Mouse (Mus musculus): ENCODE data around the gene Abca15. TPM values are rescaled to one million over a fixed set of nuclear protein-coding genes. Genes with fewer than 3 reads are reported as not detected.

Abca15 gene
- polyA plus RNA-seq (2014; fragmentation: Illumina TruSeq; extraction: RNeasy Lipid Tissue Mini Kit (QIAGEN cat#74804); ENCODE audit: low replicate concordance), result not detected

DNA sequence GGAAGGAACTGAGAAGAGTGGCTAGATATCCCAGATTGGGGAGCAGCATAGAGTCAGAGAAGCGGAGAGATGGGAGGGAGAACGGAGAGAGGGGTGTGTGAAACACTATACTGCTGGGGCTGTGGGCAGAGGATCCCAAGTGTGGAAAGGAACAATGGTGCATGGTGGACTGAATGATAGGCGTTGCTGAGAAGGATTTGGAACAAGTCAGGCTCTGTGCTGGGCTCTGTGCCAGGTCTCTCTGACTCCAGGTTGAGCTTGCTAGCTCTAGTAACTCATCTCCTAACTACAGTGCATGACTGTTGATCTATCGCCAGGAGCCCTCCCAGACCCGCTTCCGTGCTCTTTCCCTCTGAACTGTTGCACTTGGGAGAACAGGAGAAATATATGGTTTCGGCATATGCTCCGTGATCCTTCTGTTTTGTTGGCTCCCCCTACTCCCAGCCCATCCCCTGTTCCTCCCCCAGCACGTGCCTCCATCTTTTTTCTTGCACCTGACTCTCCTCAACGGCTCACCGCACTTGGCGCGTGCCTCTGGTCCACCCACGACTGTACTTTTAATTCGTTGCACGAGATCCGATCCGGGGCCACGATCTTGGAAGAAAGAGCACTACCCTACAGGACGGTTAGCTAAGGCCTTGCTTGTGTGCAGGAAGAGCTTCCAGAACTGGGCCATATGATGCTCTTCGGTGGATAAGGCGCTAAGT, at the start of gene Abca15:
Abca15 (plus strand) TSS at position 584 of the 707 bp plus-strand sequence.

DNA sequence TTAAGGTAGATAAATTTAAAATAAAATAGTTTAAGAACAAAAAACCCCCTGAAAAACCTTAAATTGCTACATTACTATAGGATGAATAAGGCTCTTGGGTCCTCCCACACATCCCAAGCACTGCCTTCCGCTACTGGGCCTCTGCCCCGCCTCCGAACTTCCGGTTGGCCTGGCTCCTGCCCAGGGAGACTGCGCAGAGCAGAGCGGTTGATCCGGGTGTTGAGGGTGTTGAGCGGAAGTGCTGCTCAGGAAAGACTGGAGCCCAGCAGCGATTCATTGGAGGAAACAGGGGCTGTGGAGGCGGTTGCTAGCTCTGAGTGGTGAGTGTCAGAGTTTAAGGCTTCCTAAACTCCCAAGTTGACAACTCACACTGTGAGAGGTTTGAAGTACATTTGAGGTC, 81.0 kb downstream of the Abca15 start, which contains the start of gene Abca16:
Abca16 (plus strand) TSS at position 201 of the 400 bp plus-strand sequence.

Other genes with a start within 250 kb of the Abca15 start
- gene Dnah3, start 233.4 kb upstream of the Abca15 start, polyA plus RNA-seq (2014; fragmentation: Illumina TruSeq; extraction: RNeasy Lipid Tissue Mini Kit (QIAGEN cat#74804); ENCODE audit: low replicate concordance), result not detected
- 17.7 TPM for gene Tmem159, start 226.3 kb upstream of the Abca15 start, polyA plus RNA-seq (2014; fragmentation: Illumina TruSeq; extraction: RNeasy Lipid Tissue Mini Kit (QIAGEN cat#74804); ENCODE audit: low replicate concordance)
- gene Zp2, start 183.4 kb upstream of the Abca15 start, polyA plus RNA-seq (2014; fragmentation: Illumina TruSeq; extraction: RNeasy Lipid Tissue Mini Kit (QIAGEN cat#74804); ENCODE audit: low replicate concordance), result 0.82 TPM
- 189 TPM for gene Anks4b, start 154.8 kb upstream of the Abca15 start, polyA plus RNA-seq (2014; fragmentation: Illumina TruSeq; extraction: RNeasy Lipid Tissue Mini Kit (QIAGEN cat#74804); ENCODE audit: low replicate concordance)
- 1.9 TPM for gene Crym, start 126.6 kb upstream of the Abca15 start, polyA plus RNA-seq (2014; fragmentation: Illumina TruSeq; extraction: RNeasy Lipid Tissue Mini Kit (QIAGEN cat#74804); ENCODE audit: low replicate concordance)
- gene Abca14, start 124.7 kb upstream of the Abca15 start, polyA plus RNA-seq (2014; fragmentation: Illumina TruSeq; extraction: RNeasy Lipid Tissue Mini Kit (QIAGEN cat#74804); ENCODE audit: low replicate concordance), result 2.2 TPM
- not detected for gene Abca16, start 81.0 kb downstream of the Abca15 start, polyA plus RNA-seq (2014; fragmentation: Illumina TruSeq; extraction: RNeasy Lipid Tissue Mini Kit (QIAGEN cat#74804); ENCODE audit: low replicate concordance)